Mouse (Mus musculus) G1E (cell line): ENCODE results near the gene Trim71. TPM values are rescaled to one million over a fixed set of nuclear protein-coding genes. Genes with fewer than 3 reads are reported as not detected.

ENCODE experiments used
- ATAC-seq: 2 replicates; pipeline ENCODE4 v1.8.0; 2016; ENCODE audit warnings: mild to moderate bottlenecking; ENCODE audit not compliant: insufficient number of reproducible peaks, poor library complexity, low FRiP score, severe bottlenecking; ENCODE audit errors: extremely low read depth
- DNase-seq: peaks from one replicate; pipeline ENCODE4 v3.0.0; 2012; ENCODE audit warnings: low spot score
- H3K27me3 ChIP-seq: 2 replicates; pipeline ENCODE4 v1.6.1; 2012; ENCODE audit warnings: mild to moderate bottlenecking, low read length, inconsistent platforms; ENCODE audit not compliant: insufficient read depth
- H3K36me3 ChIP-seq: replicated peaks from 2 replicates; pipeline ENCODE3; 2012; ENCODE audit warnings: mild to moderate bottlenecking, inconsistent platforms
- H3K4me1 ChIP-seq: 2 replicates; pipeline ENCODE4 v1.6.1; 2012; ENCODE audit warnings: low read depth, low read length, inconsistent platforms, mixed read lengths; ENCODE audit not compliant: insufficient read depth
- H3K4me3 ChIP-seq: 2 replicates; pipeline ENCODE4 v1.5.1; 2012; ENCODE audit warnings: low read depth, mild to moderate bottlenecking, inconsistent platforms, low read length, moderate library complexity, mixed read lengths
- H3K9me3 ChIP-seq: replicated peaks from 2 replicates; pipeline ENCODE4 v1.6.1; 2012; ENCODE audit warnings: inconsistent platforms
- CTCF ChIP-seq: IDR thresholded peaks from 2 replicates; pipeline ENCODE4 v1.5.1; 2012; ENCODE audit warnings: low read depth, low read length, inconsistent platforms, mixed read lengths
- GATA1 ChIP-seq: IDR thresholded peaks from 2 replicates; pipeline ENCODE4 v1.6.1; 2012; ENCODE audit warnings: borderline replicate concordance, low read length, inconsistent platforms, mixed read lengths
- GATA2 ChIP-seq: IDR thresholded peaks from 2 replicates; pipeline ENCODE4 v1.6.1; 2012; ENCODE audit warnings: low read depth, low read length, inconsistent platforms, borderline replicate concordance
- POLR2AphosphoS5 ChIP-seq: IDR thresholded peaks from 2 replicates; pipeline ENCODE4 v1.6.1; 2012; ENCODE audit warnings: low read depth, low read length, inconsistent platforms; ENCODE audit not compliant: insufficient replicate concordance
- TAL1 ChIP-seq: conservative IDR thresholded peaks from 2 replicates; pipeline ENCODE4 v1.6.1; 2012; ENCODE audit warnings: low read depth, low read length, inconsistent platforms, mixed read lengths
- polyA plus RNA-seq: library from polyadenylated mRNA; stranded (reverse); fragments of >175 nt; gene quantifications from 2 replicates; pipeline ENCODE4 v1.2.3, GENCODE M21; 2012
- total RNA-seq, 2 experiments: library from RNA; stranded (forward) in 1 of 2; stranded (reverse) in 1 of 2; fragments of 200-1000 nt in 1 of 2; fragments of >200 nt in 1 of 2; fragmentation: Nextera tagmentation in 1 of 2; gene quantifications; 2 replicates each; pipeline ENCODE4 v1.2.3; 2014 to 2017

Gene Trim71
- total and polyA plus RNA-seq, 3 experiments = 0.11 TPM; not detected in 2

DNA sequence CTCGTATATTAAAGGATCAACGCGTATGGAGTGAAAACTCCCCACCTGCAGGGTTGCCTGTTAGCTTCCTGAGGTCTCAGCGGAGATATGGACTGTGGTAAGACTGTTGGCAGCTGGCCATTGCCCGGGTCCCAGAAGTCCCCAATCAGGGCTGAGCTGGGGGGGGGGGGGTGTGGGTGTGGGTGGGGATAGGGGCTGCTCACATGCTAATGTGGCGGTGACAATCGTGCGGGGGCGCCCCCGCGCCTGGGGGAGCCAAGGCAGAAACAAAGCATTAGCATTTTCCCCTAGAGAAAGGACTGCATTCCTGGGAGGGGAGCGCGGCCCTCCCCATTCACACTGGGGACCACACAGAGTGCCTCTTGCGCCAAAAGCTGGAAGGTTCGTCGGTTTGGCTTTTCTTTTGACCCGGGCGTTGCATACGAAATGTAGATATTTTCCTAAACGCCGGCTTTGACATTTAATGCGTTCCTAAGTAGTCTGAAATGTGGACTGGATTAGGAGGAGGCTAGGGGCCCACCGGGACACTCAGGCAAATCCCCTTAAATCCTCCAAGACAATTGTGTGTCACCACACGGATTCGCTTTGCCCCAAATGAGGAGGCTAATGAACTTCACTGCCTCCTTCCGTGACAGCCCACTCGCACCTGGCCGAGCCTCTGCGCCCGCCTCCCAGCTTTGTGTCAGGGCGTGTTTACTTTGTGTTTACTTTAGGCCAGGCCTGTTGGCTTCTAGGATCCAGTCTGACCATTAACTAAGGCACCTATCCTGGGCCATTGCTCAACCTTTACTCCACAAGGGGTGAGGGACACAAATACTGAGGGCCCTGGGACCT is 20.2 kb upstream of the Trim71 start:
- no peak for TF ChIP-seq GATA1
- TF ChIP-seq GATA2 = no peak
- TF ChIP-seq CTCF = no peak
- no peak for TF ChIP-seq POLR2AphosphoS5
- no peak for TF ChIP-seq TAL1
- no peaks in the 10 kb centered on the region for H3K9me3 ChIP-seq
- H3K4me1 ChIP-seq = peaks cover 7% of the 10 kb centered on the region
- no peaks in the 10 kb centered on the region for H3K27me3 ChIP-seq
- peak overlapping the region; percentile 68; the same call in 1 of the 2 replicates for H3K4me3 ChIP-seq
- H3K36me3 ChIP-seq = peaks cover 45% of the 10 kb centered on the region
- no peak for ATAC-seq
- DNase-seq = peak; percentile 17

DNA sequence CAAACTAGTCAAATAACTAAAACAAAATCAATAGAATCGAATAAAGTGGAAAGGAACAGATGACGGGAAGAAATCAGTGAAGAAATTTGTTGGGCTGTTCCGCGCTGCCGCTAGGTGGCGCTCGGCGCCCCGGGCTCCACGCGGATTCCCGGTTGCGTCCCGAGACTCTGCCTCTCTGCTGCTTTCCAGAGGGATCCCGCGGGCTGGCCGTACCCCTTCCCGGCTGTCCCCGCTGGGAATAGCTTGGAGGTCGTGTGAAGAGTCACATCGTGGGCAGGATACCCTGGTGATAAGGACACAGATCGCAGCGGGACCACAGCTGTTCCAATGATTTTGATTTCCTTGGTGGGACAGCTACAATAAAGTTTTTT is 19.6 kb upstream of the Trim71 start:
- Histone ChIP-seq H3K27me3 (no peaks in the 10 kb centered on the region), H3K9me3 (no peaks in the 10 kb centered on the region), H3K4me1 (peaks cover 7% of the 10 kb centered on the region), H3K4me3 (peak overlapping the region; percentile 68; the same call in 1 of the 2 replicates), H3K36me3 (peaks cover 39% of the 10 kb centered on the region)
- no peak for ATAC-seq
- peak; percentile 56 for DNase-seq
- TF ChIP-seq CTCF (peak; percentile 93), POLR2AphosphoS5 (no peak)

DNA sequence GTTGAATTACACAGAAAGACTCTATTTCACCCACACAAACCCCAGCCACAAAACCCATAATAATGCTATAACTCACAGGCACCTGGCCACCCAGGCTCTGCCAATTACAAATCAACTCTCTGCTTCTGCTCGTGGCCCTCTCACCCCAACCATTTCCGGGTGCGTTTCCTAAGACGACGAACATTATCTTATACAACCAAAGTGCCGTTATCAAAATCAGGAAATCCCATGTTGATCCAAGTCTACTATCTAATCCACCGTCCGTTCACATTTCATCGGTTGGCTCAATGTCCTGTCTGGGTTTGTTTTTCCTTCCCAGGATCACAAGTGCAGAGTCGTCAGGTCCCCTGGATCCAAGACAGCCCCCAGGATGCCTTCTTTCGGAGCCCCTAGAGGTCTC is 14.5 kb upstream of the Trim71 start:
- Histone ChIP-seq H3K4me3 (no peak overlapping the region), H3K4me1 (peaks cover 5% of the 10 kb centered on the region), H3K27me3 (no peaks in the 10 kb centered on the region), H3K9me3 (no peaks in the 10 kb centered on the region), H3K36me3 (no peaks in the 10 kb centered on the region)
- DNase-seq (no peak), ATAC-seq (no peak)
- no peak for TF ChIP-seq TAL1
- TF ChIP-seq GATA2 = no peak
- no peak for TF ChIP-seq GATA1

DNA sequence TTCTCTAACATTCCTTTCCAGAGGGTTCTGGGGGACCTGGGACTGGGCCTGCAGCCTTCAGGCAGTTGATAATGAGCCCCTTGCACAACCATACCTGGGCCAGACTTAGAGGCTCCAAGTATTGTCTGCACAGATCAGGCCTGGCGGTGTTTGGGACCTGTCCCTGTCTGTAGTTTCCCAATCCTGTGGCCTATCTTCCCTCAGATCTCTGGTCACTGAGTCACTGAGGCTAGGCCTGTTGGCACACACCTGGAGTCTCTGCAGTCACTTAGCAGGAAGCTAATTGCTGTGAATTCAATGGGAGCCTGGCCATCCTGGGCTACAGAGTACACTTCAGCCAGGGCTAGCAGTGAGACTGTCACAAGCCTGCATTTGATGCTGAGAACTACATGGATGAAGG is 11.8 kb upstream of the Trim71 start:
- Histone ChIP-seq H3K4me3 (no peak overlapping the region), H3K9me3 (no peaks in the 10 kb centered on the region), H3K27me3 (no peaks in the 10 kb centered on the region), H3K4me1 (peaks cover 3% of the 10 kb centered on the region), H3K36me3 (no peaks in the 10 kb centered on the region)
- no peak for ATAC-seq
- no peak for DNase-seq
- no peak for TF ChIP-seq GATA1
- no peak for TF ChIP-seq CTCF
- TF ChIP-seq TAL1 = no peak
- TF ChIP-seq GATA2 = no peak
- TF ChIP-seq POLR2AphosphoS5 = no peak

DNA sequence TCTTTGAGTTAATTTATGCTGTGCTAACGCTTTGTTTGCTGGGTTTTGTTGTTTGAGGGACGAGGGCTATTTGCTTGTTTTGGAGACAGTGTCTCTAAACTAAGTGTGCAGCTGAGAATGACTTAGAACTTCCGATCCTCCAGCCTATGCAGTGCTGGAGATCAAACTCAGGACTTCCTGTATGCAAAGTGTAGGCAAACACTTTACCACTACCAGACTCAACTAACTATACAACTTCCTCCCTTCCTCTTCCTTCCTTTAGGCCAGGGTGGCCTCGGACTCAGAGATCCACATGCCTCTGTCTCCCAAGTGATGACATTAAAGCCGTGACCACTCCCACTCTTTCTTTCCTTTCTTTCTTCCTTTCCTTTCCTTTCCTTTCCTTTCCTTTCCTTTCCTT is 9.4 kb upstream of the Trim71 start:
- DNase-seq (no peak), ATAC-seq (no peak)
- Histone ChIP-seq H3K27me3 (no peaks in the 10 kb centered on the region), H3K4me1 (peaks cover 3% of the 10 kb centered on the region; the same call in 1 of the 2 replicates), H3K4me3 (no peak overlapping the region), H3K9me3 (no peaks in the 10 kb centered on the region), H3K36me3 (no peaks in the 10 kb centered on the region)
- TF ChIP-seq CTCF = no peak
- no peak for TF ChIP-seq GATA2
- no peak for TF ChIP-seq TAL1
- TF ChIP-seq GATA1 = no peak
- no peak for TF ChIP-seq POLR2AphosphoS5

DNA sequence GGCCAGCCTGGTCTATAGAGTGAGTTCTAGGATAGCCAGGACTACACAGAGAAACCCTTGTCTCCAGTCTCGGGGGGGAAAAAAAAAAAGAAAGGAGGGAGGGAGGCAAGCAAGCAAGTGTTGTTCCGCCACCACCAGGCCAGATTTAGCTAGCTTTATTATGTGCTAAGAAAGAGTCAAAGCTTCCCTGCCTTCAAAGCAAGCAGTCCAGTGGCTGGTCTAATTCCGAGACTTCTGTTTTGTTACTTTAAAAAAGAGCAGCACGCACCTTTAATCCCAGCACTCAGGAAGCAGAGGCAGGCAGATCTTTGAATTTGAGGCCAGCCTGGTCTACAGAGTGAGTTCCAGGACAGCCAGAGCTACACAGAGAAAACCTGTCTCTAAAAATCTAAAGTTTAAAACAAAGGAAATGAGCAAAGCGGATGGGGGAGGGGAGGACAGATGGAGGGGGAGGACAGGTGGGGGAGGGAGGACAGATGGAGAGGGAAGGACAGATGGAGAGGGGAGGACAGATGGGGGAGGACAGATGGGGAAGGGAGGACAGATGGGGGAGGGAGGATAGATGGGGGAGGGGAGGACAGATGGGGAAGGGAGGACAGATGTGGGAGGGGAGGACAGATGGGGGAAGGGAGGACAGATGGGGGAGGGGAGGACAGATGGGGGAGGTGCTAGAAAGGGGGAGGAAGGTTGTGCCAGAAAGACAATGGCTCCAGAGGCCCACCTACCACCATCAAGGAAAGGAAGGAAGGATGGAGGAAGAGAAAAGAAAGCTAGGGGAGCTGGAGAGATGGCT is 4.7 kb upstream of the Trim71 start:
- no peaks in the 10 kb centered on the region for H3K4me1 ChIP-seq
- no peaks in the 10 kb centered on the region for H3K27me3 ChIP-seq
- no peak overlapping the region for H3K4me3 ChIP-seq
- TF ChIP-seq GATA2 (no peak), TAL1 (no peak)
- H3K36me3 ChIP-seq = no peaks in the 10 kb centered on the region
- H3K9me3 ChIP-seq = peaks cover 8% of the 10 kb centered on the region
- DNase-seq = no peak
- no peak for ATAC-seq
